Mouse (Mus musculus) embryo, embryonic 10 days (tissue): ENCODE measurements at regions not wholly inside any gene's neighbourhood (a gene's known extent, or its start where the extent isn't known, plus 50 kb on each side); places are given as distances from the start of the nearest gene placed in this dataset.

ENCODE experiments used
- DNase-seq: peaks from one replicate; pipeline ENCODE4 v3.0.0-alpha.2; 2015; ENCODE audit warnings: low spot score

GRCm38 (mm10) chr12:97921349-97922264, 337.7 kb downstream of the Galc start:
- peak; percentile 9 for DNase-seq

- no peak for DNase-seq
These were observed 340.8 kb downstream of the Galc start for GRCm38 (mm10) chr12:97918416-97918815.

DNA sequence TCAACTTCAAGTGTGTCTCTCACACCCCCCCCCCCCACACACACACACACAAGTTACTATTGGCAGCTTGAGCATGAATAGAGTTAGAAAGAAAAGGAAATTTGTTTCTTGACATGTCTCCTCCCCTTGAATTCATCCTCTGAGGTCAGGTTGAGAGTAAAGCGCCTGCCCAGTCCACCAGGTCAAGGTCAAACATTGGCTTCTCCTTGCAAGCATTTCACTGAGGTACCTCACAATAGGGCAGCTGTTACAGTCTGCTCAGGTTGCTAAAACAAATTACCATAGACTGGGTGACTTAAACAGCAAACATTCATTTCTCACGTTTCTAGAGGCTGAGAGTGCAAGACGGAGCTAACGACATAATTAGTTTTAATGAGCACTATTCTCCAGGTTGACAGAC, 344.2 kb downstream of the Galc start:
- DNase-seq = no peak

DNA sequence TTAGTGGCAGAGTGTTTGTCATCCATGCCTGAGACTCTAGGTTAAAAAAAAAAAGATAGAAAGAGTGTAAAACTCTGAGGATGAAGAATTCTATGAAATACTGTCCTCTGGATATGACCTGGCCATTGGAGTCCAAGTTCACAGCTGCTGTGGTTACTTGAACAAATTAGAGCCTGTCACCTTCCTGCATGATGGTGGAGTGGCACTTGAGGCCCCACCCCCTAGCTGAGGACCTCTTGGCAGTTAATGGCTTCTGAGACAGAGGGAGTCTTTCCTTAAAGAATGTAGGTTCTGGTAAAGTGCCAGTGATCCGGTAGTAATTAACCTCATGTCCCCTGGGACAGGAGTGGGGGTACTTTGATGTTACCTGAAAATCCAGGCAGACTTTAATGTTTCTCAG, 346.5 kb downstream of the Galc start:
- no peak for DNase-seq

DNA sequence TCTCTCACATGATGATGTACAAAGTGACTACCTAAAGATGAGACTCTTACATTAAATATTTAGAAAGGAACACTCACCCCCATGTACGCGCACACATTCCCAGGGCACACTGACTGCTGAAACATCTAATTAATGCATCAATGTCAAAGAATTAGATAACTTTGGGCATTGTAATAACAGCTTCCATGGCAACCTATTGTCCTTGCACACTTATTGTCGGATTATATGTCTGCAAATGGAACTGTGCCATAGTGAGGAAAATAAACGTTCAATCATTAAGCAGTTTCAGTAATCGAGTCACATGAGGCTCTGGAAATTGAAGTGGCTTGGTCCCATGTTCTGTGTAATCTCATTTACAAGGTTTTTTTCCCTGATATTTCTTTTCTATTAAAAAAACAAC, 360.0 kb downstream of the Galc start:
- no peak for DNase-seq

DNA sequence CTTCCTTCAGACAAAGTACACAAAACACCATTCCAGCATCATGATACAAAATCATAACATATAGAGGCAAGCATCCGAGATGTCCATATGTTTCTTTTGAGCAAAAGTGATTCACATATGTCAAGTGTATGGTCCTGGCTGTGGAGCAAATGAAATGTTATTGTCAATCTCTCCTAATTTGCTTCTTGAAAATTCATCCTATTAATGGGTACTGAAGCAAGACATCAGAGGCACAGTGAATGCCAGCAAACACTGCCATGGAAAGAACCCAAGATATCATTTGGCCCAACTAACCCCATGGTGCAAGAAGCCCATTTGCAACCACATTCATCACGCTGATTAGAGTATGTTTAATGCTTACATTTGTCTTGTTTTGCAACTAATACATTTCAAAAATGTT, 361.1 kb downstream of the Galc start:
- no peak for DNase-seq

- DNase-seq = no peak
These were observed 363.3 kb downstream of the Galc start for GRCm38 (mm10) chr12:97895981-97896380.

GRCm38 (mm10) chr12:97888801-97889455, 370.3 kb downstream of the Galc start:
- DNase-seq = peak; percentile 27

GRCm38 (mm10) chr12:97888291-97888800, 370.9 kb downstream of the Galc start:
- DNase-seq = peak; percentile 29

GRCm38 (mm10) chr12:97882439-97882838, 376.8 kb downstream of the Galc start:
- DNase-seq = no peak

DNA sequence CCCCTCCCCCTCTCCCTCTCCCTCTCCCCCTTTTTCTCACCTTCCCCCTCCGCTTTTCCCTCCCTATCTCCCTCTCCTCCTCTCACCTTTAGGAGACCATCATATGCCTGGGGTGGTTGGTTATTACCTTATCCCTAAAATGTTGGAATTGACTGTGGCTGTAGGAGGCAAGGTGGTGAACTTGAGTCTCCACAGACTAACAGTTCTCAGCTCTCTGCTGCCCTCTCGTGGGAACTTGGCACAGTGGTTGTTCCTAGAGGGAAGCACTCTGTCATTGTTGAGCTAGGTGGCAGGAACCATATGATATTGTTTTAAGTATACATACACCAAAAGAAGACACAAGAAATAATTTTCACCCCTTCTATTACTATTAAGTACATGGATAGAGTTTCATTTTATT, 386.9 kb downstream of the Galc start:
- peak; percentile 90 for DNase-seq

GRCm38 (mm10) chr12:97862921-97863320, 396.3 kb downstream of the Galc start:
- no peak for DNase-seq

- no peak for DNase-seq
These were observed 422.9 kb downstream of the Galc start for GRCm38 (mm10) chr12:97836202-97836908.

GRCm38 (mm10) chr12:97793364-97794120, 465.7 kb downstream of the Galc start:
- DNase-seq = no peak

DNA sequence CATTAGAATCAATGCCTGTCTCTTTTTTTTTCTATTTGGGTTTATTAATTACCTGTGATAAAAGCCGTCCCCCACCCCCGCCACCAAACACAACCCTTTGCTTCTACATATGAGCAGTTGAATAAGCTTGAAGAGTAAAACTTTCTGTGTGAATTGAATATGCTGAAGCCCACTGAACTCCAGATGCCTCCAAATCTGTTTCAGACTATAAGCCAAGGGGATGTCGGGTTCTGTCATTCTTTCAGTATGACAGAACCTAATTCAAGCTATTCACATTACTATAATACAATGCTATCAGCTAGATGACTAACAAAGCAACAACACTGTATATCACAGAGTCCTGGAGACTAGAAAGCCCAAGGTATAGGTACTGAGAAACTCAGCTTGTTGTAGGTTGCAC, 475.8 kb downstream of the Galc start:
- DNase-seq = no peak

DNA sequence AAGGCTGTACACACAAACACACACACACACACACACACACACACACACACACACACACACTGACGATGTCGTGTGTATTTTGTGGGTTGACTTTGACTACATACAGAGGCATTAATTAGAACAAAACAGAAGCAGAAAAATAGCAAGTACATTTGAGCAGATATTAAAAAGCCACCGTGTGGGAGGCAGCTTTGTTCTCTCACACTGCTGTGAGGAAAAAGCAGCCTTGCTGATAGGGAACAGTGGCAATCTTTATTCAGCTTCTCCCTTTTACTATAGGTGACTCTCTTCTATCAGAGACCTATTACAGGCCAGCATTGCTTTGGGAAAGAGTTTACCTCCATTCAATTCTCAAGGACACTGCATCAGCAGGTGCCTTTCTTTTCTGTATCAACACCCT, 500.1 kb downstream of the Galc start:
- DNase-seq = no peak

GRCm38 (mm10) chr12:97758624-97759023, 500.6 kb downstream of the Galc start:
- no peak for DNase-seq

GRCm38 (mm10) chr12:97750166-97750565, 509.1 kb downstream of the Galc start:
- DNase-seq = no peak

GRCm38 (mm10) chr12:97740927-97741326, 518.3 kb downstream of the Galc start:
- no peak for DNase-seq

DNA sequence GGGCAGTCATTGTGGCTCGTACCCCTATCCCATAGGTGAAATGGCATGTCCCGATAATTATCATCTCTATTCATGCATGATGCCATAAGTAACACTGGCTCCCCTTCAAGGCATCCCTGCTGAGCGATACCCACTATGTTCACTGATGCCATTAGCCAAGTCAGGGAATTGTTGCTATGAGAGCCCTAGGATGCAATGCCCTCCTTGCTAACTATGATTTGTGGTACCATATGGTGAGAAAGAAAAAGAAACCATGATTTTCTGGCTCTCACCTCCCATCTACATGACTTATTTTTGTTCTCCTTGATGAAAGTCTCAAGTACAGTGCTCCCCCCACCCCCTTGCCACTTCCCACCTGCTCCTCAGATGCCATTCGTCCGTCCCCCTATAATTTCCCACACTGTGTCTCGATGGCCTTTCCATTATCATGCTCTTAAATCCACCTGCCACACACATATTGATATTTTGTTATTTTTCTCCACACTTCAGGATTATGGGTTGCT, 527.1 kb downstream of the Galc start:
- no peak for DNase-seq

DNA sequence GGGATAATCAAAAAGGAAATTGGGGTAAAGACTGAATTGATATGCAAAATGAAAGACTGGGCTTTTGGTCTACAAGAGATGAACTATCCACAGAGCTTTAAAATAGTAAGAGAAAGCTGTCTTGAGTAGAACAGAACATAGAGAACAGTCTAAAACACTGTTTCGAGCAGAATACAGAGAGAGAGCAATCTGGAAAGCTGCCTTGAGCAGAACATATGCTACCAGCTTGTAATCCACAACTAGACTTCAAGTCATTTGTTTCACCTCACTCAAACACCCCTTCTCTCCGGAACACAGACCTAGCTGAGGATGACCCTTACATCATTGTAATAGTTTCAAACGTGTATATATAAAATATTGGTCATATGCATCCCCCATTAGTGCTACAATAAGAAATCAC, 538.7 kb downstream of the Galc start:
- DNase-seq = no peak

GRCm38 (mm10) chr12:97717812-97718211, 541.4 kb downstream of the Galc start:
- DNase-seq = no peak
